Mouse (Mus musculus) liver, embryonic 14.5 days (tissue): ENCODE results near the gene Aamp.

Experiments used
- CTCF ChIP-seq: IDR thresholded peaks from 2 replicates; pipeline ENCODE4 v1.5.1; 2016; ENCODE audit warnings: antibody characterized with exemption, low read depth, control low read depth
- EP300 ChIP-seq: IDR thresholded peaks from 2 replicates; pipeline ENCODE4 v1.6.1; 2016; ENCODE audit warnings: antibody characterized with exemption, low read depth

DNA sequence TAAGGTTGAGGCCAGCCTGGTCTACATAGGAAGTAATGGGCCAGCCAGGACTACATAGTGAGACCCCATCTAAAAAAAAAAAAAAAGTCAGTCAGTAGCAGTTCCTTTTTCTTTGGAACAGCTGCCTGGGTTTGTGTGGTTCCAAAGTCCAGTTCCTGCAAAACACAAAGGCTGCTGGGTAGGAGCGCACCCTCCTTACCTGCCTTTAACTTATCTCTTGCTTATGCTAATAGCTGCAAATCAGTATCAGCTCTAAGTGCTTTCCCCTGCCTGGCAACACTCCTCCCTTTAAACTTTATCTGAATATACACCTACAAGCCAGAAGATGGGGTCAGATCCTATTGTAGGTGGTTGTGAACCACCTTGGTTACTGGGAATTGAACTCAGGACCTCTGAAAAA is 22.6 kb upstream of the Aamp start:
- TF ChIP-seq EP300, result no peak
- no peak for TF ChIP-seq CTCF
